Mouse (Mus musculus) heart, embryonic 14.5 days (tissue): ENCODE data around the gene Trcg1. TPM values are rescaled to one million over a fixed set of nuclear protein-coding genes. Genes with fewer than 3 reads are reported as not detected.

ENCODE experiments used
- ATAC-seq: fragments of 200-750 bp; cut with Nextera tagmentation; 2 replicates; pipeline ENCODE4 v1.8.0; 2017; ENCODE audit warnings: low read depth, moderate TSS enrichment; ENCODE audit not compliant: insufficient number of reproducible peaks, insufficient read depth, low FRiP score
- H3K27ac ChIP-seq, 2 experiments: fragments of 200-500 bp in 1 of 2; fragments of 300-500 bp in 1 of 2; sonication (generic) in 1 of 2; replicated peaks in 1 of 2; 2 replicates each; pipeline ENCODE4 v1.5.1; 2012 to 2014; ENCODE audit warnings: low read depth in 2 of 2, low read length in 2 of 2, control low read depth in 1 of 2, mild to moderate bottlenecking in 1 of 2, mixed read lengths in 1 of 2; ENCODE audit not compliant: control insufficient read depth in 1 of 2, insufficient read depth in 1 of 2
- H3K27me3 ChIP-seq: fragments of 300-500 bp; sonication (generic); 2 replicates; pipeline ENCODE4 v1.6.1; 2014; ENCODE audit warnings: mild to moderate bottlenecking, low read length, control low read depth; ENCODE audit not compliant: control insufficient read depth, insufficient read depth
- H3K36me3 ChIP-seq: fragments of 300-500 bp; sonication (generic); 2 replicates; pipeline ENCODE4 v1.6.1; 2014; ENCODE audit warnings: mild to moderate bottlenecking, control low read depth, low read length, mixed read lengths; ENCODE audit not compliant: control insufficient read depth, insufficient read depth
- H3K4me1 ChIP-seq, 2 experiments: fragments of 200-500 bp in 1 of 2; fragments of 300-500 bp in 1 of 2; sonication (generic) in 1 of 2; 2 replicates each; pipeline ENCODE4 v1.6.1; 2012 to 2014; ENCODE audit warnings: low read length in 2 of 2, control low read depth in 1 of 2, mixed read lengths in 1 of 2; ENCODE audit not compliant: control insufficient read depth in 2 of 2, insufficient read depth in 2 of 2
- H3K4me2 ChIP-seq: fragments of 300-500 bp; sonication (generic); 2 replicates; pipeline ENCODE4 v1.6.1; 2014; ENCODE audit warnings: mild to moderate bottlenecking, low read length
- H3K4me3 ChIP-seq, 2 experiments: fragments of 200-500 bp in 1 of 2; fragments of 300-500 bp in 1 of 2; sonication (generic) in 1 of 2; 2 replicates each; pipeline ENCODE4 v1.5.1; 2012 to 2014; ENCODE audit warnings: low read length in 2 of 2, mild to moderate bottlenecking in 2 of 2, control low read depth in 1 of 2, low read depth in 1 of 2, moderate library complexity in 1 of 2; ENCODE audit not compliant: control insufficient read depth in 1 of 2, insufficient read depth in 1 of 2
- H3K9ac ChIP-seq: fragments of 300-500 bp; sonication (generic); 2 replicates; pipeline ENCODE4 v1.6.1; 2014; ENCODE audit warnings: mild to moderate bottlenecking, low read length
- H3K9me3 ChIP-seq: fragments of 300-500 bp; sonication (generic); 2 replicates; pipeline ENCODE4 v1.6.1; 2016; ENCODE audit warnings: low read length, control low read depth; ENCODE audit not compliant: control insufficient read depth
- WGBS: fragments of 180-500 bp; shearing (Covaris S2); extraction: QIAGEN DNeasy Blood & Tissue Kit; methylation state at CpG from one replicate; pipeline ENCODE4 v1.1.7; 2014; 5-methylcytosine and 5-hydroxymethylcytosine counted together
- polyA plus RNA-seq: library from polyadenylated mRNA; unstranded; fragments of >200 nt; fragmentation: Nextera tagmentation; extraction: Ambion mirVana; gene quantifications from 2 replicates; pipeline ENCODE4 v1.2.1, GENCODE M21; 2014

Trcg1 gene
- polyA plus RNA-seq, 1 experiment from 2014 or later = not detected

- H3K27ac ChIP-seq = no peak overlapping the region
- no peak overlapping the region for H3K9ac ChIP-seq
- H3K4me3 ChIP-seq = no peak overlapping the region
- H3K4me1 ChIP-seq = peaks cover 0 to 4% of the 10 kb centered on the region in 2 experiments; a peak in 2 of 4 replicates
- H3K27me3 ChIP-seq = no peaks in the 10 kb centered on the region
- ATAC-seq = no peak
- 75% methylated on average over 3 of the region's 3 CpGs for WGBS
- no peaks in the 10 kb centered on the region for H3K9me3 ChIP-seq
- no peak overlapping the region for H3K4me2 ChIP-seq
- H3K36me3 ChIP-seq = no peaks in the 10 kb centered on the region
These were observed 2.6 kb upstream of the Trcg1 start for GRCm38 (mm10) chr9:57233767-57234166.

GRCm38 (mm10) chr9:57237705-57238104 lies 1.3 kb downstream of the Trcg1 start:
- H3K36me3 ChIP-seq = no peaks in the 10 kb centered on the region
- 76% methylated on average over 5 of the region's 5 CpGs for WGBS
- no peak overlapping the region for H3K27ac ChIP-seq

GRCm38 (mm10) chr9:57238220-57238619 lies 1.9 kb downstream of the Trcg1 start:
- Histone ChIP-seq H3K4me1 (peaks cover 0 to 2% of the 10 kb centered on the region in 2 experiments; a peak in 2 of 4 replicates), H3K9ac (no peak overlapping the region), H3K27me3 (no peaks in the 10 kb centered on the region), H3K4me2 (no peak overlapping the region), H3K27ac (no peak overlapping the region), H3K36me3 (no peaks in the 10 kb centered on the region), H3K4me3 (no peak overlapping the region), H3K9me3 (no peaks in the 10 kb centered on the region)
- WGBS = 76% methylated on average over 2 of the region's 2 CpGs
- ATAC-seq = no peak

More at GRCm38 (mm10) chr9:57237705-57238104, 1.3 kb downstream of the Trcg1 start:
- no peak for ATAC-seq
- no peak overlapping the region for H3K9ac ChIP-seq
- H3K4me1 ChIP-seq = peaks cover 0 to 2% of the 10 kb centered on the region in 2 experiments; a peak in 2 of 4 replicates
- no peak overlapping the region for H3K4me3 ChIP-seq
- no peak overlapping the region for H3K4me2 ChIP-seq
- H3K27me3 ChIP-seq = no peaks in the 10 kb centered on the region
- H3K9me3 ChIP-seq = no peaks in the 10 kb centered on the region

- no peak for ATAC-seq
- Histone ChIP-seq H3K4me3 (no peak overlapping the region), H3K9ac (no peak overlapping the region), H3K4me1 (no peaks in the 10 kb centered on the region; a peak in 1 of 4 replicates), H3K9me3 (no peaks in the 10 kb centered on the region), H3K27ac (no peak overlapping the region), H3K36me3 (no peaks in the 10 kb centered on the region), H3K27me3 (no peaks in the 10 kb centered on the region), H3K4me2 (no peak overlapping the region)
- WGBS = 63% methylated on average over 5 of the region's 5 CpGs
These were observed 4.8 kb downstream of the Trcg1 start for GRCm38 (mm10) chr9:57241111-57241510.

GRCm38 (mm10) chr9:57242916-57243315 lies 6.6 kb downstream of the Trcg1 start:
- H3K27me3 ChIP-seq = no peaks in the 10 kb centered on the region
- H3K9me3 ChIP-seq = no peaks in the 10 kb centered on the region
- no peak overlapping the region for H3K4me2 ChIP-seq
- peaks cover 3 to 7% of the 10 kb centered on the region in 2 experiments; a peak in 2 of 4 replicates for H3K4me1 ChIP-seq
- no peak overlapping the region for H3K27ac ChIP-seq
- no peak overlapping the region for H3K4me3 ChIP-seq
- H3K9ac ChIP-seq = no peak overlapping the region
- H3K36me3 ChIP-seq = no peaks in the 10 kb centered on the region
- 34% methylated on average over 5 of the region's 5 CpGs for WGBS
- ATAC-seq = no peak

- H3K9me3 ChIP-seq = no peaks in the 10 kb centered on the region
- WGBS = 38% methylated on average over 7 of the region's 7 CpGs
- ATAC-seq = no peak
- no peak overlapping the region for H3K4me3 ChIP-seq
- no peak overlapping the region for H3K27ac ChIP-seq
- H3K36me3 ChIP-seq = no peaks in the 10 kb centered on the region
- no peak overlapping the region for H3K9ac ChIP-seq
- no peak overlapping the region for H3K4me2 ChIP-seq
- H3K4me1 ChIP-seq = peaks cover 7% of the 10 kb centered on the region in 2 experiments; a peak in 2 of 4 replicates
- H3K27me3 ChIP-seq = no peaks in the 10 kb centered on the region
These were observed 7.8 kb downstream of the Trcg1 start for GRCm38 (mm10) chr9:57244106-57244685.

- no peaks in the 10 kb centered on the region for H3K9me3 ChIP-seq
These were observed 10.1 kb downstream of the Trcg1 start for GRCm38 (mm10) chr9:57246482-57246881.

GRCm38 (mm10) chr9:57247201-57247671 lies 10.9 kb downstream of the Trcg1 start:
- 41% methylated on average over 8 of the region's 8 CpGs for WGBS
- Histone ChIP-seq H3K4me2 (no peak overlapping the region), H3K36me3 (peaks cover 14% of the 10 kb centered on the region), H3K9ac (no peak overlapping the region), H3K9me3 (no peaks in the 10 kb centered on the region), H3K4me3 (no peak overlapping the region), H3K4me1 (peaks cover 7% of the 10 kb centered on the region in 2 experiments; a peak in 2 of 4 replicates), H3K27me3 (no peaks in the 10 kb centered on the region), H3K27ac (no peak overlapping the region)
- no peak for ATAC-seq

More at GRCm38 (mm10) chr9:57246482-57246881, 10.1 kb downstream of the Trcg1 start:
- Histone ChIP-seq H3K27ac (no peak overlapping the region), H3K4me3 (no peak overlapping the region), H3K27me3 (no peaks in the 10 kb centered on the region), H3K9ac (no peak overlapping the region), H3K36me3 (peaks cover 7% of the 10 kb centered on the region; the same call in 1 of the 2 replicates), H3K4me1 (peaks cover 7% of the 10 kb centered on the region in 2 experiments; a peak in 2 of 4 replicates), H3K4me2 (no peak overlapping the region)
- WGBS = 97% methylated on average over 5 of the region's 5 CpGs
- no peak for ATAC-seq
